14 mouse cellular contexts compared by ENCODE assay signal in genomic region chr8:106500018-106500685, GRCm38 (mm10). TPM values are rescaled to one million over a fixed set of nuclear protein-coding genes. Genes with fewer than 3 reads are reported as not detected.
DNase-seq lines count a peak whose midpoint lies in the region; ATAC-seq and TF ChIP-seq lines count a peak whose summit lies in the region.
"Had no signal": no experiment of that assay in that cellular context is flagged by ENCODE, and none has a peak within 500 bp of the region (broad histone marks: within the 10 kb centered on the region; RNA-seq: fewer than 3 reads in every experiment).

6030452D12Rik (plus strand) TSS chr8:106500522.

- peak within 1 kb of the TSS; percentile 40; the same call in 1 of the 2 replicates for H3K27ac ChIP-seq in limb, embryonic 13.5 days
- H3K27ac ChIP-seq in limb, embryonic 10.5 days, result no peak within 1 kb of the TSS
- peak within 1 kb of the TSS; percentile 83 for H3K27ac ChIP-seq in embryonic fibroblast, embryonic 13.5 days (ENCODE audit: insufficient read depth, low read length)
- H3K27ac ChIP-seq in liver, embryonic 12.5 days, result 0 out of 2 replicates have a peak within 1 kb of the TSS, but pooled peaks have one; percentile 39
- H3K27ac ChIP-seq in stomach, embryonic 15.5 days, result peak within 1 kb of the TSS; percentile 72
- H3K27ac ChIP-seq: heart, embryonic 15.5 days; midbrain, embryonic 10.5 days had no signal

- no peak for ATAC-seq in limb, embryonic 13.5 days (ENCODE audit: low FRiP score, low read depth)
- ATAC-seq in liver, embryonic 12.5 days, result no peak
- ATAC-seq in stomach, embryonic 15.5 days (ENCODE audit: insufficient read depth, low FRiP score, low read depth), result peak; percentile 31; the same call in 1 of the 2 replicates

- H3K4me3 ChIP-seq in limb, embryonic 13.5 days, result no peak within 1 kb of the TSS
- no peak within 1 kb of the TSS for H3K4me3 ChIP-seq in limb, embryonic 10.5 days
- H3K4me3 ChIP-seq in embryonic fibroblast, embryonic 13.5 days (ENCODE audit: insufficient read depth, low read length), result no peak within 1 kb of the TSS
- H3K4me3 ChIP-seq in liver, embryonic 12.5 days, result no peak within 1 kb of the TSS
- H3K4me3 ChIP-seq in stomach, embryonic 15.5 days (replicated peaks), result no peak within 1 kb of the TSS
- H3K4me3 ChIP-seq: heart, embryonic 15.5 days; midbrain, embryonic 10.5 days had no signal

- TF ChIP-seq CTCF in embryonic fibroblast, embryonic 13.5 days (IDR thresholded peaks at IDR 0.05; ENCODE audit: borderline replicate concordance, insufficient read depth, low read length), result no peak

- H3K36me3 ChIP-seq in limb, embryonic 13.5 days, result no peaks in the 10 kb centered on the region
- no peaks in the 10 kb centered on the region for H3K36me3 ChIP-seq in limb, embryonic 10.5 days
- H3K36me3 ChIP-seq in liver, embryonic 12.5 days, result no peaks in the 10 kb centered on the region
- no peaks in the 10 kb centered on the region for H3K36me3 ChIP-seq in stomach, embryonic 15.5 days
- H3K36me3 ChIP-seq: heart, embryonic 15.5 days; midbrain, embryonic 10.5 days had no signal

- H3K27me3 ChIP-seq in limb, embryonic 13.5 days, result no peaks in the 10 kb centered on the region
- 0 out of 2 replicates have a peak, but pooled peaks cover under 1% of the 10 kb centered on the region for H3K27me3 ChIP-seq in limb, embryonic 10.5 days (ENCODE audit: low read depth, poor library complexity, severe bottlenecking)
- H3K27me3 ChIP-seq in liver, embryonic 12.5 days (replicated peaks), result peaks cover 2% of the 10 kb centered on the region; the same call in 1 of the 2 replicates
- no peaks in the 10 kb centered on the region for H3K27me3 ChIP-seq in stomach, embryonic 15.5 days (replicated peaks)
- H3K27me3 ChIP-seq: heart, embryonic 15.5 days had no signal

- no peak within 1 kb of the TSS for H3K4me2 ChIP-seq in limb, embryonic 13.5 days (replicated peaks)
- no peak within 1 kb of the TSS for H3K4me2 ChIP-seq in liver, embryonic 12.5 days
- no peak within 1 kb of the TSS for H3K4me2 ChIP-seq in stomach, embryonic 15.5 days
- H3K4me2 ChIP-seq: heart, embryonic 15.5 days had no signal

- peaks cover 26% of the 10 kb centered on the region for H3K4me1 ChIP-seq in limb, embryonic 13.5 days
- peaks cover under 1% of the 10 kb centered on the region; the same call in 1 of the 2 replicates for H3K4me1 ChIP-seq in limb, embryonic 10.5 days
- peaks cover 12% of the 10 kb centered on the region; the same call in 1 of the 2 replicates for H3K4me1 ChIP-seq in embryonic fibroblast, embryonic 13.5 days (ENCODE audit: control insufficient read depth, insufficient read depth, low read length)
- H3K4me1 ChIP-seq in liver, embryonic 12.5 days, result no peaks in the 10 kb centered on the region
- H3K4me1 ChIP-seq in stomach, embryonic 15.5 days, result peaks cover 18% of the 10 kb centered on the region
- H3K4me1 ChIP-seq: midbrain, embryonic 10.5 days had no signal

- H3K9ac ChIP-seq in limb, embryonic 13.5 days, result no peak within 1 kb of the TSS
- no peak within 1 kb of the TSS for H3K9ac ChIP-seq in liver, embryonic 12.5 days
- H3K9ac ChIP-seq in stomach, embryonic 15.5 days, result no peak within 1 kb of the TSS
- H3K9ac ChIP-seq: heart, embryonic 15.5 days had no signal

- no peaks in the 10 kb centered on the region for H3K9me3 ChIP-seq in limb, embryonic 13.5 days
- no peaks in the 10 kb centered on the region for H3K9me3 ChIP-seq in limb, embryonic 10.5 days (replicated peaks)
- no peaks in the 10 kb centered on the region for H3K9me3 ChIP-seq in liver, embryonic 12.5 days (replicated peaks)
- H3K9me3 ChIP-seq in stomach, embryonic 15.5 days, result no peaks in the 10 kb centered on the region
- H3K9me3 ChIP-seq: heart, embryonic 15.5 days had no signal

- no peak for TF ChIP-seq POLR2A in embryonic fibroblast, embryonic 13.5 days (IDR thresholded peaks at IDR 0.05; ENCODE audit: low read depth, low read length)

- 66% methylated on average over 8 of the region's 8 CpGs for WGBS in limb, embryonic 13.5 days
- WGBS in limb, embryonic 10.5 days, result 87% methylated on average over 8 of the region's 8 CpGs
- WGBS in liver, embryonic 12.5 days (ENCODE audit: insufficient replicate concordance), result 46% methylated on average over 8 of the region's 8 CpGs
- 31% methylated on average over 8 of the region's 8 CpGs for WGBS in stomach, embryonic 15.5 days

- intact Hi-C loops in left cerebral cortex, postnatal 36 days (cut with DNase I), result no loop called here

- DNase-seq in limb, embryonic 10.5 days (ENCODE audit: low spot score), result no peak
- no peak for DNase-seq in retina, postnatal 1 day
- DNase-seq in left cerebral cortex, postnatal 36 days (ENCODE audit: low spot score in 2 of 2), result no peak
- DNase-seq in cerebellum, adult 9-10 months, result no peak
- DNase-seq: cerebellum, adult 2 months; thymus, postnatal 36 days had no signal

RNA-seq across cellular contexts. Expression of gene 6030452D12Rik, which starts in this region (rescaled TPM):
- not detected in 2 replicates for polyA plus RNA-seq in limb, embryonic 13.5 days (2015; fragmentation: Nextera tagmentation; extraction: Ambion mirVana)
- not detected in 2 replicates for polyA plus RNA-seq in limb, embryonic 10.5 days (2016; fragmentation: Nextera tagmentation; extraction: Ambion mirVana)
- polyA plus RNA-seq in embryonic fibroblast, embryonic 13.5 days (2011; ENCODE audit: insufficient read length, low read depth, missing spikeins), result not detected in 2 replicates
- not detected in 2 replicates for polyA plus RNA-seq in liver, embryonic 12.5 days (2016; fragmentation: Nextera tagmentation; extraction: Ambion mirVana)
- not detected in 2 replicates for polyA plus RNA-seq in stomach, embryonic 15.5 days (2015; fragmentation: Nextera tagmentation; extraction: Ambion mirVana)
- total RNA-seq in left cerebral cortex, postnatal 36 days (2021), result not detected
- total RNA-seq: layer of hippocampus, adult 8-10 months had no signal
- polyA plus RNA-seq: cerebellum, adult 2 months; forebrain, embryonic 11.5 days; heart, embryonic 15.5 days; midbrain, embryonic 10.5 days had no signal

Comparison
In these comparisons a context has a peak if more than half of its experiments do, and no peak if none do; other contexts are left out.
1. Peak in ATAC-seq and H3K27ac ChIP-seq in stomach, embryonic 15.5 days; RNA of the gene not detected or under 1 TPM.